Mouse (Mus musculus): ENCODE results near the gene Rps19bp1. TPM values are rescaled to one million over a fixed set of nuclear protein-coding genes. Genes with fewer than 3 reads are reported as not detected.

Gene Rps19bp1
- polyA plus RNA-seq (2014; fragmentation: Nextera tagmentation; extraction: Ambion mirVana), result 66.3 and 79.1 TPM in 2 replicates

- Histone ChIP-seq H3K36me3 (ENCODE audit: control insufficient read depth, insufficient read depth, low read length) (peaks cover 13% of the 10 kb centered on the region), H3K4me2 (replicated peaks; ENCODE audit: low read depth, low read length) (peak within 1 kb of the TSS; percentile 78), H3K27ac (ENCODE audit: low read depth, low read length) (peak within 1 kb of the TSS; percentile 43; the same call in 1 of the 2 replicates), H3K27me3 (ENCODE audit: control insufficient read depth, insufficient read depth, low read length) (no peaks in the 10 kb centered on the region), H3K4me3 (ENCODE audit: low read length) (peak within 1 kb of the TSS; percentile 95), H3K9ac (ENCODE audit: low read depth, low read length) (peak within 1 kb of the TSS; percentile 89), H3K9me3 (ENCODE audit: control insufficient read depth, low read length) (no peaks in the 10 kb centered on the region), H3K4me1 (ENCODE audit: control insufficient read depth, insufficient read depth, low read length) (peaks cover 7% of the 10 kb centered on the region; the same call in 1 of the 2 replicates)
- ATAC-seq (ENCODE audit: low FRiP score, low TSS enrichment), result peak; percentile 90
- 1% methylated on average over 64 of the region's 66 CpGs for WGBS
Observed at GRCm38 (mm10) chr15:80263610-80264575, at the start of gene Rps19bp1. Gene Rps19bp1 (minus strand): TSS chr15:80264315.

DNA sequence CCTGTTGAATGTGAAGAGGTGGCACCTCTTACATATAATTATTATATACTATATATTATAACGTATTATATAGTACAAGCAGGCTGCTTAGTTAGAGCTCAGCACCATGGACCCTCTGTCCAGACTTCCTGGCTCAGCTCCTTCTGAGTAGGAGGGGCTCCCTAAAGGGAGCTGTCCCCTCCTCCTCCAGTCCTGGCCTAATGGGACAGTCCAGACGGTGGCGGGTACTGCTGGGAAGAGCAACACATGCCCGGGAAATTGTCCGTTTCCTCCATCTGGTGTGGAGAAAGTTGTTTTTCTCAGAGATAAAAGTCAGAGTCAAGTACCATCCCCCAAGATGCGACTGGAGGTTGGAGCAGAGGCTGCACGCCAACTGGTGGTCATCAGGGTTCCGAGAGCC lies 42.0 kb upstream of the Rps19bp1 start:
- Histone ChIP-seq H3K4me1 (ENCODE audit: control insufficient read depth, insufficient read depth, low read length) (no peaks in the 10 kb centered on the region), H3K27ac (ENCODE audit: low read depth, low read length) (no peak overlapping the region), H3K9ac (ENCODE audit: low read depth, low read length) (no peak overlapping the region), H3K4me2 (replicated peaks; ENCODE audit: low read depth, low read length) (no peak overlapping the region), H3K36me3 (ENCODE audit: control insufficient read depth, insufficient read depth, low read length) (no peaks in the 10 kb centered on the region), H3K4me3 (ENCODE audit: low read length) (no peak overlapping the region), H3K27me3 (ENCODE audit: control insufficient read depth, insufficient read depth, low read length) (no peaks in the 10 kb centered on the region), H3K9me3 (ENCODE audit: control insufficient read depth, low read length) (no peaks in the 10 kb centered on the region)
- 24% methylated on average over 8 of the region's 8 CpGs for WGBS
- 0 out of 2 replicates have a peak, but pooled peaks have one; percentile 46 for ATAC-seq (ENCODE audit: low FRiP score, low TSS enrichment)

- Histone ChIP-seq H3K4me2 (replicated peaks; ENCODE audit: low read depth, low read length) (no peak overlapping the region), H3K36me3 (ENCODE audit: control insufficient read depth, insufficient read depth, low read length) (no peaks in the 10 kb centered on the region), H3K27me3 (ENCODE audit: control insufficient read depth, insufficient read depth, low read length) (no peaks in the 10 kb centered on the region), H3K27ac (ENCODE audit: low read depth, low read length) (no peak overlapping the region), H3K4me3 (ENCODE audit: low read length) (no peak overlapping the region), H3K9me3 (ENCODE audit: control insufficient read depth, low read length) (no peaks in the 10 kb centered on the region), H3K4me1 (ENCODE audit: control insufficient read depth, insufficient read depth, low read length) (no peaks in the 10 kb centered on the region), H3K9ac (ENCODE audit: low read depth, low read length) (no peak overlapping the region)
- ATAC-seq (ENCODE audit: low FRiP score, low TSS enrichment), result no peak
- WGBS, result 75% methylated on average over 12 of the region's 12 CpGs
Observed at GRCm38 (mm10) chr15:80304188-80304587, 40.1 kb upstream of the Rps19bp1 start.

- no peaks in the 10 kb centered on the region for H3K9me3 ChIP-seq (ENCODE audit: control insufficient read depth, low read length)
- 53% methylated on average over 14 of the region's 14 CpGs for WGBS
- H3K36me3 ChIP-seq (ENCODE audit: control insufficient read depth, insufficient read depth, low read length), result no peaks in the 10 kb centered on the region
- no peak overlapping the region for H3K4me2 ChIP-seq (replicated peaks; ENCODE audit: low read depth, low read length)
- no peak overlapping the region for H3K9ac ChIP-seq (ENCODE audit: low read depth, low read length)
- H3K4me3 ChIP-seq (ENCODE audit: low read length), result no peak overlapping the region
- no peaks in the 10 kb centered on the region for H3K4me1 ChIP-seq (ENCODE audit: control insufficient read depth, insufficient read depth, low read length)
- no peak; the same call in 1 of the 2 replicates for ATAC-seq (ENCODE audit: low FRiP score, low TSS enrichment)
- H3K27ac ChIP-seq (ENCODE audit: low read depth, low read length), result no peak overlapping the region
- no peaks in the 10 kb centered on the region for H3K27me3 ChIP-seq (ENCODE audit: control insufficient read depth, insufficient read depth, low read length)
Observed at GRCm38 (mm10) chr15:80303779-80304178, 39.7 kb upstream of the Rps19bp1 start.

GRCm38 (mm10) chr15:80297146-80297545 lies 33.0 kb upstream of the Rps19bp1 start:
- no peak overlapping the region for H3K4me3 ChIP-seq (ENCODE audit: low read length)
- no peak overlapping the region for H3K4me2 ChIP-seq (replicated peaks; ENCODE audit: low read depth, low read length)
- 92% methylated on average over 1 of the region's 1 CpGs for WGBS
- no peak overlapping the region for H3K9ac ChIP-seq (ENCODE audit: low read depth, low read length)
- no peaks in the 10 kb centered on the region; the same call in 1 of the 2 replicates for H3K4me1 ChIP-seq (ENCODE audit: control insufficient read depth, insufficient read depth, low read length)
- no peaks in the 10 kb centered on the region for H3K9me3 ChIP-seq (ENCODE audit: control insufficient read depth, low read length)
- H3K27me3 ChIP-seq (ENCODE audit: control insufficient read depth, insufficient read depth, low read length), result no peaks in the 10 kb centered on the region
- H3K36me3 ChIP-seq (ENCODE audit: control insufficient read depth, insufficient read depth, low read length), result no peaks in the 10 kb centered on the region
- no peak overlapping the region for H3K27ac ChIP-seq (ENCODE audit: low read depth, low read length)
- no peak for ATAC-seq (ENCODE audit: low FRiP score, low TSS enrichment)

DNA sequence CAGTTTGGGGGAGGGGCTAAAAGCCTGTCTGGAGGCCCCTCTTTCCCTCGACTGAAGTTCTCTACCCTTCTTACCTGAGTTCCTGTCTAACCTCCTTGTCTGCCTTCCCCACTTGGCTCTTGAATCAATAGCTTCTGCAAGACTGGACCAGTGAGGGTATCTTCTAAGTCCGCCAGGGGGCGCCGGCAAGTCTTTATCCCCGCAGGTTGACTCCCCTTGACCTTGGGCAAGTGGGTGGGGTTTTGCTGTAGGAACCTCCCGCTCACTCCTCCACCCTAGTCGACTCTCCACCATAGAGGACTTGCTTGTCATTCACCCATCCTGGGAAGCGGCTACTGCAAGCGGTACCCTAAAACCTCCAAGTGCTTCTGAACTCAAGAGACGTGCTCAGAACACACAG lies 25.3 kb upstream of the Rps19bp1 start:
- no peaks in the 10 kb centered on the region for H3K36me3 ChIP-seq (ENCODE audit: control insufficient read depth, insufficient read depth, low read length)
- H3K4me2 ChIP-seq (replicated peaks; ENCODE audit: low read depth, low read length), result no peak overlapping the region
- H3K27ac ChIP-seq (ENCODE audit: low read depth, low read length), result no peak overlapping the region
- 10% methylated on average over 10 of the region's 10 CpGs for WGBS
- no peak overlapping the region for H3K9ac ChIP-seq (ENCODE audit: low read depth, low read length)
- no peaks in the 10 kb centered on the region for H3K9me3 ChIP-seq (ENCODE audit: control insufficient read depth, low read length)
- ATAC-seq (ENCODE audit: low FRiP score, low TSS enrichment), result no peak
- no peak overlapping the region for H3K4me3 ChIP-seq (ENCODE audit: low read length)
- H3K27me3 ChIP-seq (ENCODE audit: control insufficient read depth, insufficient read depth, low read length), result peaks cover 52% of the 10 kb centered on the region
- H3K4me1 ChIP-seq (ENCODE audit: control insufficient read depth, insufficient read depth, low read length), result 0 out of 2 replicates have a peak, but pooled peaks cover 5% of the 10 kb centered on the region

GRCm38 (mm10) chr15:80288036-80288435 lies 23.9 kb upstream of the Rps19bp1 start:
- no peak overlapping the region for H3K9ac ChIP-seq (ENCODE audit: low read depth, low read length)
- WGBS, result 4% methylated on average over 23 of the region's 23 CpGs
- no peaks in the 10 kb centered on the region for H3K36me3 ChIP-seq (ENCODE audit: control insufficient read depth, insufficient read depth, low read length)
- peak overlapping the region; percentile 92 for H3K4me2 ChIP-seq (replicated peaks; ENCODE audit: low read depth, low read length)
- no peaks in the 10 kb centered on the region for H3K9me3 ChIP-seq (ENCODE audit: control insufficient read depth, low read length)
- peaks cover 54% of the 10 kb centered on the region for H3K27me3 ChIP-seq (ENCODE audit: control insufficient read depth, insufficient read depth, low read length)
- peak overlapping the region; percentile 45 for H3K4me3 ChIP-seq (ENCODE audit: low read length)
- no peak overlapping the region for H3K27ac ChIP-seq (ENCODE audit: low read depth, low read length)
- 0 out of 2 replicates have a peak, but pooled peaks cover 5% of the 10 kb centered on the region for H3K4me1 ChIP-seq (ENCODE audit: control insufficient read depth, insufficient read depth, low read length)
- no peak for ATAC-seq (ENCODE audit: low FRiP score, low TSS enrichment)

GRCm38 (mm10) chr15:80286851-80287415 lies 22.8 kb upstream of the Rps19bp1 start, which contains the start of gene Cacna1i:
Gene Cacna1i (plus strand): TSS chr15:80287238.
- no peaks in the 10 kb centered on the region for H3K36me3 ChIP-seq (ENCODE audit: control insufficient read depth, insufficient read depth, low read length)
- peak within 1 kb of the TSS; percentile 45 for H3K4me3 ChIP-seq (ENCODE audit: low read length)
- peak within 1 kb of the TSS; percentile 92 for H3K4me2 ChIP-seq (replicated peaks; ENCODE audit: low read depth, low read length)
- H3K9me3 ChIP-seq (ENCODE audit: control insufficient read depth, low read length), result no peaks in the 10 kb centered on the region
- no peak for ATAC-seq (ENCODE audit: low FRiP score, low TSS enrichment)
- WGBS, result 1% methylated on average over 46 of the region's 50 CpGs
- H3K27me3 ChIP-seq (ENCODE audit: control insufficient read depth, insufficient read depth, low read length), result peaks cover 54% of the 10 kb centered on the region
- H3K9ac ChIP-seq (ENCODE audit: low read depth, low read length), result peak within 1 kb of the TSS; percentile 44; the same call in 1 of the 2 replicates
- H3K4me1 ChIP-seq (ENCODE audit: control insufficient read depth, insufficient read depth, low read length), result 0 out of 2 replicates have a peak, but pooled peaks cover 5% of the 10 kb centered on the region
- H3K27ac ChIP-seq (ENCODE audit: low read depth, low read length), result no peak within 1 kb of the TSS

All from kidney, embryonic 14.5 days (tissue).